Mouse (Mus musculus): ENCODE results near the gene Agpat3.

Gene Agpat3

DNA sequence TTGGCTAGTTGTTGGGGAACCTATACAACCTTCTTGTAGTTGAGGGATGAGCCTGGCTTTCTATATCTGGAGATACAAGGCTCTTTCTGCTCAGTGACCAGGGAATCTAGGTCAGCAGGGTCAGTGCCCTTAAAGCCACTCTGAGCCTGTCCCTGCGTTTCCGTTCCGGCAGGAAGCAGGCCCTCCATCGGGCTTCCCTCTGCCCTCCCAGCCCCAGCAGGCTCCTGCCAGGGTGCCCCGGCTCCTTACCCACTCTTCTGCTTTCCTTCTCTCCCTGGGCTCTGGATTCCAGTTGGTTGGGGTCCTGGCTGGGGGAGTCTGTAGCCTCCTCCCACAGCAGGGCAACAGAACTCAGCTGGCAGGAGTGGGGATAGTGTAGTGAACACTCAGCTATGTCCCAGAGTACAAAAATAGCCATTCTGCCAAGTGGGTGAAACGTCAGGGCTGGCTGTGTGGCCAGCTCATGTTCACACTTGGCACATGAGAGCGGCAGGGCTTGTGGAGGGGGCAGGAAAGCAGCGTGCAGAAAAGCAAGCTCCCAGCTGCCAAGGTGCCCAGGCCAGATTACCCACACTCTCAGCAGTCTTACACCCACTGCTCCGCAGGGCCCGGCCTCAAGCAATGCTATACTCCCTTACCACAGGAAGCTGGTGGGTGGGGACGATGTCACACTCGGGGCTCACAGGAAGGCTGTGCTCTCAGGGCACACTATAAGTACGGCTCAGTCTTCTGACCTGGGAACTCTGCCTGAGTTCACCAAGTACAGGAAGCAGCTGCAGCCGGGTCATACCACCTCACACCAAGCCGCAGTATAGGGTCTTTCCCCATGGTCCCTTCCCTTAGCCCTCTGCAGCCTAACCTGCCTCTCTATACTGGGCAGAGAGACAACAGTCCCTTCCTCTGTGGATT, 54.5 kb downstream of the Agpat3 start:
- peak; percentile 65 to 85 for DNase-seq (ENCODE audit: low spot score in 2 of 2)

DNA sequence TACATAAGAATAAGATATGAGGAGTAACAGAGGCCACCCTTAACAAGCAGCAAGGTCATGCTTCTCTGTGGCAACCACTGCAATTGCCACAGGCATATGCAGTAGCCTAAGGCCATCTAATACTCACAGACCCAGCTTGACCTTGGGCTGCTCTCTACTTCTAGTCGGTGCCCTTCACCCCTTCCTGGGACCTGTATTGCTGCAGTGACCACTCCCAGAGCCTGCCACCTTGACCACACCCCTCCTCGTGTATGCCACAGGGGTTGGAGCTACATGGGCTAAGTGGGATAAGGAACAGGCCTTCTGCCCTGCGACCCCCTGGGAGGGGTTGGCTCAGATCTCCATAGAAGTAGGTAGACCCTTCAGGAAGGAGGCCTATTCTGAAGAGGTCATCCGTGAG, 55.3 kb downstream of the Agpat3 start:
- no peak for DNase-seq (ENCODE audit: low spot score in 2 of 2)

DNA sequence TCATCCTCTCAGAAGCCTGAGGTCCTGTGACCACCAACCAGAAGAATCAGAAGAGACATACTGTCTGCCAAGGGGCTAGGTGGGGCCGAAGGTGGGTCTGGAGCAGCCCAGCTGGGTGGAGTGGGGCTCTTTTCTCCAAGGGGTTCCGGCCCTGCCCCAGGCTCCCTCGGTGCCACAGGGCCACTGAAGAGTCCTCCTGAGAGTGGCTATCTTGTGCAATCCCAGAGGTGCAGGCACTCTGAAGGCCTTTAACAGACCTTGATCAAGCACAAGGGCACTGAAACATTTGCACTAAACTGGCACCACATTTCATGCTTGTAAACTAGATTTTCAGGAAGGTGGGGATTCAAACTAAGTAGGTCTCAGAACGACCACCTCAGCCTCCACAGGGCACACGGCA, 55.9 kb downstream of the Agpat3 start:
- no peak for DNase-seq (ENCODE audit: low spot score in 2 of 2)

DNA sequence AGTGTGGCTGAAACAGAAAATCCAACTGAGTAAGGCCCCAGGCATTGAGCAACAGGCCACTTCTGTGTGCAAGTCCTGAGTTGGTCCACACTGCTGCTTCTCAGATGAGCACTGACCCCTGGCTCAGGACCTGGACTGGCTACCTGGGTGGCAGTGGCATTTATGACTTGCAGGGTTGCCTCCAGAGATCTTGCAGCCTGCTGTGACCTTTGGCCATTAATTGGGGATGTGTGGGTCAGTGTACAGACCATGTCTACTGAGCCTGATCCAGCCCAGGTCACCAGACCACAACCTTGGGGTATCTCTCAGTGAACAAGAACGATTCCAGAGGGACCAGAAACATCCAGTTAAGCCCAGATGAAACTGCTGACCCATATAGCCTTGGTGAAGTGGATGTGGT, 58.7 kb downstream of the Agpat3 start:
- no peak for DNase-seq (ENCODE audit: low spot score in 2 of 2)

DNA sequence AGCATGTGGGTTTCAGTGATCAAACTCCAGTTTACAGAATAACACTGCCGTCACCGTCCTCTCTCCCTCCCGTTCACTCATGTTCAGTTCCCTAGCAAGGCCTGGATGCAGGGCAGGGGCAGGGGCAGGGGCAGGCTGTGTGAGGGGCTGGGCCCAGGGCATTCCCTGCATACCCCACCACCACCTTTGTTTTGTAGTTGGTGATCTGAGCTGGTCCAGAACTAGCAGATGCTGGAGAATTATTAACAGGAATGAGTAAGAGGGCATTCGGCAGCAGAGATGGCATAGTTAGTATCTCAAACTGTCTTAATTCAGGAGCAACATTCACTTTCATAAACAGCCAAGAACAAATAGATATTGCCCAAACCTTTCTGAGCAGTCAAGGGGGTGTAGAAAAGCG, 59.9 kb downstream of the Agpat3 start:
- no peak for DNase-seq (ENCODE audit: low spot score in 2 of 2)

DNA sequence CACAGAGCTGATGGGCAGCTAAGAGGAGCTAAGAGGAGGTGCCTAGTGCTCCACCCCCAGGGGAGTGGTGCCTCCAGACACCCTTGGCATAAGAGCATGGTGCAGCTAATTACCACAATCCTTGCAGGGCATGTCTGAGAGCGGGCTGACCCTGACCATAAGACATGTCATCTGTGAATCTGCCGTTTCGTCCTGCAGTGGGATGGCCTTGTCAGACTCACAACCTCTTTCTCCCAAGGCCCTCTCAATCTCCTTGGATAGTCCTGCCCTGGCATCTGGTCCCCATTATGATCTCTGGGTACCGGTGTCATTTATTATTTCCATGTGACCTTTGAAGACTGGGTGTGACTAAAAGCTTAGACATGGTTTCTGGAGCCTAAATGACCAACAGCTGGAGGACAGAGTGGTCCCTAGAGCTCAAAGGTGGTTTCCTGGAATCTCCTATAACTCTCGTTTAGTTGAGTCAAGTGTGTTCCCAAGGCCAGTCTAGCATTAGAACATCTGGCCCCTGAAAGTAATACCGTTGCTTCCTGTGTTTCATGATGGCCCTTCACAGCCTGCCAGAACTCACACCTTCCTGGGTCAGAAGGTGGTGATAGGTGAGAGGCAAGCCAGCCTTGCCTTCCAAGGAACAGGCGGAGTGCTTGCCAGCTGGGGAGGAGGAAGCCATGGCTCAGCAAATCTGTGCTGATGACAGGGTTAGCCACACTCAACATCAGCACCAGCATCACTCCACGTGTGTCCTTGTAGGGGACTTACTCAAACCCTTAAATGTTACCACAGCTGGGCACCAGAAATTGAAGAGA, 61.4 kb downstream of the Agpat3 start:
- no peak for DNase-seq (ENCODE audit: low spot score in 2 of 2)

DNA sequence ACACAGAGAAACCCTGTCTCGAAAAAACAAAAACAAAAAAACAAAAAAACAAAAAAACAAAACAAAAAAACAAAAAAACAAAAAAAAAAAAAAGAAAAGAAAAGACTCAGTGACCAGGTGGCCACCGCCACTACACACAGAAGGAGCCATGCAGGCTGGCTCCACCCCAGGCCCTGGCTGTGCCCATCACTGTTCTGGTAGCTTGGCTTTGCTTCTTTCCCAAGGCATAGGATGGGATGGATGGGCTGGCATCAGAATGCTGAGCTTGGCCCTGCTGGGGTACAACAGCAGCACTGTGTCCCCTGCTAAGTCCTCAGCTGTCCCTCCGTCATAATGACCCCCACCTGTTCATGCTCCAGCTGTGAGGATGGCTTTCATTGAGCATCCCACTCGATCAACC, 63.4 kb downstream of the Agpat3 start:
- DNase-seq (ENCODE audit: low spot score in 2 of 2) = no peak

DNA sequence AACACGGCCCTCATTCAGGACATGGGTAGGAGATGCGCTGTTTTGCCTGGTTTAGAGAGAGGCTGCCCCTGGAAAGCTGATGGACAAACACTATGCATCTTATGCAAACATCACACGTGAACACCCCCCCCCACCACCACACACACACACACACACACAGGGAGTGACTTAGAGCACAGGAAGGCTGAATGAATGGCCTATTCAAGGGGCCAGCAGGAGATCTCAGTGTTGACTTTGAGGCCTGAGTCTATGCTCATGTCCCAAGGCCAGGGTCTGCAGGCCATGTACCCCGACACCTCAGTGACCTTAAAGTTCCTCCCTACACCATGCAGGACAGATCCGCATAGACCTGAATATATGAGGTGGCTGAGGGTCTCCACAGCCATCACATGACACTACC, 64.2 kb downstream of the Agpat3 start:
- no peak for DNase-seq (ENCODE audit: low spot score in 2 of 2)

DNA sequence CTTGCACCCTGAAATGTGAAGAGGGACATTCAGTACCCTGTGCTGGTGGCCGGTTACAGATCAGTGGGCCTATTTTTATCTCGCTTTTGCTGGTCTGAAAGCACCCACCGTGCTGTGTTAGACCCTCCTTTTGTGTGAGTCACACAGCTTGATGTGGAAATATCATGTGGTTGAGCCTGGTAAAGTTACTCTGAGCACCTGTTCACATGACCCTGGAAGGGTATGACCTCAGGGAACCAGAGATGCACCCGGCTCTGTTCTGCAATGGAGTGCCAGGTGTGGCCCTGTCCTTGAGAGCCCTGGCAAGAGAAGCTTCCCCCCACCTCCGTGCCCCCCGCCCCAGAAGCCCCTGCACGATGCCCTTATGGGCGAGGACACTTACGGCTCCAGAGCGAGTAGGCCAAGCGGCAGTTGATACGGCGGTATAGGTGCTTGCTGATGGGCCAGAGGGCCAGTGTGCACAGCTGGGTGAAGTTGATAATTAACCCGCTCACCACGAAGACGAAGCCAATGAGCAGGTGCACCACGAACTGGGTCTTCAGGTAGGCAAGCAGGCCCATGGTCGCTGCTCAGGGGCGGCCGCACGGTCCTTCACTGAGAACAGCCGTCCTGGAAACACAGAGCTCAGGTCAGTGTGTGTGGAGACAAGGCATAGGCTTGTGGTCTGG, 64.7 kb downstream of the Agpat3 start:
- DNase-seq (ENCODE audit: low spot score in 2 of 2) = no peak

DNA sequence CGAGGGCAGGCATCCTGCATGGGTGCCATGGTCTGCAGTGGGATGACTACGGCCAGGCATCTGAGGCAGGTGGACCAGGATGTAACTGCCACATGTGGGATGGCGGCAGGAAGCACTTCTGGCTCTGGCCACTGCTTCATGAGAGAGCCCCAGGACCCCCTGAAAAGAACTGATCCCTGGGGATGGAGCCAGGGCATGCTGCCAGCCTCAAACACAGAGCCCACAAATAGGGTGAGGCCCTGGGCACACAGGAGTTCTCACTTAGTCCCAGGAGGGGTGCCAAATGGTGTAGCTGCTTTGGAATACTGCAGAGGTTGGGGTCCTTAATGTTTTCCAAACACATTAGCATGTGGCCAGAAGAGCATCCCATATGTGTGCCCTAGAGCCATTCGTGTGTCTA, 66.3 kb downstream of the Agpat3 start:
- no peak for DNase-seq (ENCODE audit: low spot score in 2 of 2)

DNA sequence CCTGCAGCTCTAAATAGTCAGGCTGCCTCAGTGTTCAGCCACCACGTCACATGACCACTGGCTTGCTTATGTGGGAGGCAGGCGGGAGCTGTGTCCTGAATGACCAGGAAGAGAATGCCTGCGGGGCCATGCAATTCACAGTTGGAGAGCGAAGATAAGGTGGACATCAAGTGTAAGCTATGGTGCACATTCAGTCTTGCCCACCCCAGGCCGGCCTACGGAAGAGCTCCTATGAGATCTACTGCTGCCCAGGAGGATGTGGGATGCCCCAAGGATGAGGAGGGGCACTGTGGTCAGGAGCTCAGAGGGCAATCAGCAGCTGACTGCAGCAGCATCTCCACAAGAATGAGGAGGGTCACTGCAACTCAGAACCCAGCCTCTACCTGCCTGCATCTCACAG, 66.9 kb downstream of the Agpat3 start:
- DNase-seq (ENCODE audit: low spot score in 2 of 2) = no peak

DNA sequence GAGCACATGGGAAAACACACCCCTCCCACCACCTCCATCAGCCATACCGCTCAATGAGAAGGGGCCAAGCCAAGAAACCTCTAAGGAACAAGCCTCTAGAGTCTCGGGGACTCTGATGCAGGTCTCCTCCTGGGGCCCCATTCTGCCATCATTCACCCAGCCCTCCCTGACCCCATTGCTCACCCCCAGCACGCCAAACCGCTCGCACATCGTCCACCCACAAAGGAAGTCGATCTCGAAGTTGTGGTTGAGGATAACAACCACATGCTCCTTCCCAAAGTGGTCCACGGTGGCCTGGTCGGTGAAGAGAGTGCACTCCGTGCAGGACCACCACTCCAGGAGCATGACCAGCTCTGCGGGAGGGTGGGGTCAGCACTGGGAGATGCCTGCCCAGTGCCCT, 67.5 kb downstream of the Agpat3 start:
- DNase-seq (ENCODE audit: low spot score in 2 of 2) = no peak

DNA sequence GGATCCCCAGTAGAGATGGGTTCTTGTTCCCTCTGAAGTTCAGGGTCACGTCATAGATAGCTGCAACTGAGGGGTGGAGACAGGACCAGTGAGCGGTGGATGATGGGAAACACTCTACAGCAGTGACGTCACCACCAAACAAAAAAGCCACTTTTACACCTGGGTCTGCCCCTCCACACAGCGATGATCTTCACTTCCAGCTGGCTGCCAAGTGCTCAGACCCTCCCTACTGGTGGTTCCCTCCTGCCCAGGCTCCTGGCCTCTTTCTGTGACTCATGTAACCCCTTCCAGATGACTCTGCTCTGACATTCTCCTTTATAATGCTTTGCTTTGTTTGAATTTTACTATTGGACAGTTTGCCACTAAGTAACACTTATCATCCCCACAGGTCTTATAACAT, 69.9 kb downstream of the Agpat3 start:
- no peak for DNase-seq (ENCODE audit: low spot score in 2 of 2)

DNA sequence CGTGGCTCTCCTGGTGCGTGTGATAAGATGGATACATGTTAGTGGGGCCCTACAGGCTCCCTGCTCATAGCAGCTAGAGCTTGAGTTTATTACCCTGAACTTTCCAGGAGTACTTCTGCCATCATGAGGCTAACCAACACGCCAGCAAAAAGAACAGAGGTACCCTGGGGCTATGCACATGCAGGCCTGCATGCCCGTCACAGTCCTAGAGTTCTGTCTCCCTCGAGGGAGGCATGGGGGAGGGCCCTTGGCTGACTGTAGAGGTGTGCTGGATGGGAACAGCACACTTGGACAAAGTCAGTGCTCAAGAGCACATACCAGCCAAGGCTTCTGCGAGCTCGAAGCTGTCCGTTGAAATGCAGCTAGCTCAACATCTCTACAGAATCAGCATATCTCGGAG, 71.8 kb downstream of the Agpat3 start:
- no peak for DNase-seq (ENCODE audit: low spot score in 2 of 2)

DNA sequence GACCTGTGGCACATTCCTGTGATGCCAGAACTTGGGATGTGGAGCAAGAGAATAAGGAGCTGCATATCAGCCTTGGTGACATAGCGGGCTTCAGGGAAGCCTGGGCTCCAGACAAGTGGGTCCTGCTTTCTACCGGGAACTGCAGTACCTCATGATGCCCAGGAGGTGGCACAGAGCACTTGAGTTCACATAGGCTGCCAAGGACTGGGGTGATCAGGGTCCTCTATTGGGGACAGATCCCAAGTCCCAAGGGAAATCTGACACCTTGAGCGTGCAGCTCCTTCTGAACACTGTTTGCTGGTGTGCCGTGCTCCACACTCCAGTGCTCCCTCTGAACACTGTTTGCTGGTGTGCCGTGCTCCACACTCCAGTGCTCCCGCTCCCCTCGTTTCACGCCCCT, 73.1 kb downstream of the Agpat3 start:
- DNase-seq (ENCODE audit: low spot score in 2 of 2) = peak in 1 of 2 experiments; percentile 61

DNA sequence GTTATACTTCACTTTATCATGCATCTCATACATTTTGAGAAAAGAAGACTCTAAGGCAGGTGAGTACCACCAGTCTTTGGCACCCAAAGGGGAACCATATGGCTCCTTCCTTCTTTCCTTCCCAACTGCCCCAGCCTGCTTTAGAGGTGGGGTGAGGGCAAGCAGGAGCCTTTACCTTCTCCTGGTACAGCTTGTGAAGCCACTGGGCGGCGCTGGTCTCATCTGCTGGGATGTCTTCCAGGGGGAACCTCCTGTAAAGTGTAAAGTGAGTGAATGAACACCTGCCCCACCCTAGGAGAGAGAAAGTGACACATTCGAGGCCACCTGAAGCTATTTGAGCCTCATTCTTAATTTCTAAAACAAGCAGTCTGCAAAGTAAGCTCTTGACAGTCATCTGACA, 74.5 kb downstream of the Agpat3 start:
- no peak for DNase-seq (ENCODE audit: low spot score in 2 of 2)

DNA sequence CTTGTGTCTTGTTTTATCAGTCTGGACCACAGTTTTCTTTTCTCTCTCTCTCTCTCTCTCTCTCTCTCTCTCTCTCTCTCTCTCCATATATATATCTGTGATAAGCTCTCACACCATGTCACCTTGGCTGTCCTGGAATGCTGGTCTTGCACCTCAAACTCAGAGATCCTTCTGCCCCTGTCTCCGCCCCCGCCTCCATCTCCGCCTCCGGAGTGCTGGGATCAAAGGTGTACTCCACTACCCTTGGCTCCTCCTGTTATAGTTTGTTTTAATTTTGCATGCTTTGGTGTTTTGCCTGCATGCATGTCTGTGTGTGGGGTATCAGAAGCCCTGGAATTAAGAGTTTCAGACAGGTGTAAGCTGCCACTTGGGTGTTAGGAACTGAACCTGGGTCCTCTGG, 76.0 kb downstream of the Agpat3 start:
- DNase-seq (ENCODE audit: low spot score in 2 of 2) = no peak

DNA sequence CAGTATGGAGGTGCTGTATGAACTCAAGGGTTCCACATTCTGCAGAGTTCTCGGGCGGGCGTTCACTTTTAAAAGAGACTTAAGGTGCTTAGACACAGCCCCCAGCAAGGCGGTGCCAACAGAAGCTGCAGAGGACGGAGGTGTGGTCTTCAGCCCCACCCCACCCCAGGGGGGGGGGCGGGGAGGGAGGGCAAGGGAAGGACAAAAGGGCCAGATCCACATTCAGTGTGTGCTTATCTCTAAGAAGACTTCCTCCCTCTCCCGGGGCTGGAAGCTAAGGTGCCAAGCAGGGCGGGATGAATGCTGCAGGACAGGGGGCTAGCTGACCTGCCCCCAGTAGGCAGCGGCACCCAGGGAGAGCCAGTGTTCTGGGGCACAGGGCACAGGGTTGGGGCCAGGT, 79.4 kb downstream of the Agpat3 start:
- DNase-seq (ENCODE audit: low spot score in 2 of 2) = no peak

DNA sequence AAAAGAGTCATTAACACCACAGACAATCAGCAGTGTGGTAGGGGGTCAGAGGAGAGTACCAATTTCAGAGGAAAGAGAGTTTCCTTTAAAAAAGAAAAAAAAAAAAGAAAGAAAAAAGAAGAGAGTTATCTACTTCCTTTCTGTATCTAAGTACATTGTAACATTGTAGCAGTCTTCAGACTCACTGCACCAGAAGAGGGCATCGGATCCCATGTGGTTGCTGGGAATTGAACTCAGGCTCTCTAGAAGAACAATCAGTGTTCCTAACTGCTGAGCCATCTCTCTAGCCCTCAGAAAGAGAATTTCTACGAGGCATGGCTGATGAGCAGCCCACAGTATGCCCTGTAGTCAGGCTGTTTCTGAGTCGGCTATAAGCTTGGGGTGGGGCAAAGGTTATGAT, 86.4 kb downstream of the Agpat3 start:
- no peak for DNase-seq (ENCODE audit: low spot score in 2 of 2)

DNA sequence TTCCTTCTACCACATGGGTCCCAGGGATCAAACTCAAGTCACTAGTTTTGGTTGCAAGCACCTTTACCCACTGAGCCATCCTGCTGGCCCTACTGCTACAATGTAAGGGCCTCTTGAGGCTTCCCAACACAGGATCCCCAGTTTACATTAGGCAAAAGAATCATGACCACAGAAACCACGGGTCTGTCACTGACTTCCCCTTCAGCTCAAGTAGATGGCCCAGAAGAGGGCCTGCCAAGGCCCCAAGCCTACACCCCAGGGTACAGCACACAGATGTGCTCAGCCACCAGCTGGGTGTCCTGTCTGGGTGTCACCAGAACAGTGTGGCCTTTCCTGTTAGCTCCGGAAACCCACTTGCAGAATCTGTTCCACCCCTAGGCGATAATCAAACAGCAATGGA, 87.6 kb downstream of the Agpat3 start:
- DNase-seq (ENCODE audit: low spot score in 2 of 2) = peak in 1 of 2 experiments; percentile 54

DNA sequence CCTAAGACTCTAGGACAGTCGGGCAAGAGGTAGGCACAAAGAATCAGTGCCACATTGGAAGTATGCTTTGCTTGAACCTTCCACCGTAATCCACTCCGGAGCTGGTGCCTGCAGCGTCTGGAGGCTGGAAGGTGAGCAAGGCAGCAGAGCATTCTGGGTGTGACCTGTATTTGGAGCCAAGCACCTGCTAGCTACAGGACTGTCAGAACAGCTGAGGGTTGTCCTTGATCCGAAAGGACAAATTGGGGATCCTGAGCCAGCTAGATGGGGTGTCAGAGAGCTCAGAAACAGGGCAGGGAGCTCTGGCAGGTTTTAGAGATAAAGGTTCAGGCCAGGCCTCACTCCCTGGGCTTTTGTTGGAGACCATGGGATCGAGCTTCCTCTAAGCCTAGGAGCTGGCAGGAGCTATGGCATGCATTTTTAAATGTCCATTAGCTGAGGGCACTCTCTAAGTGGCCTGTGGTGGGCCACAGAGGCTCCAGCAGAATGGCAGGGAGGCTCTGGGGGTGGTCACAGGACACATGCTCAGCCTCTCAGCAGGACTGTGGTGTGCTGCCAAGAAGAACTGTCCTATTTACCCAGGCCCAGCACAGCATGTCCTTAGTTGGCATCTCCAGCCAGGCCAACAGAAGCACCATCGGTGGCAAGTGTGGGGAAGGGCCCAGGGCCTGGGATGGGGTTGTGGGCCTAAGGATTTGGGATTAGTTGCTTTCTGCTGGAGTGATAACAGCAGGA, 91.2 kb downstream of the Agpat3 start:
- no peak for DNase-seq (ENCODE audit: low spot score in 2 of 2)

DNA sequence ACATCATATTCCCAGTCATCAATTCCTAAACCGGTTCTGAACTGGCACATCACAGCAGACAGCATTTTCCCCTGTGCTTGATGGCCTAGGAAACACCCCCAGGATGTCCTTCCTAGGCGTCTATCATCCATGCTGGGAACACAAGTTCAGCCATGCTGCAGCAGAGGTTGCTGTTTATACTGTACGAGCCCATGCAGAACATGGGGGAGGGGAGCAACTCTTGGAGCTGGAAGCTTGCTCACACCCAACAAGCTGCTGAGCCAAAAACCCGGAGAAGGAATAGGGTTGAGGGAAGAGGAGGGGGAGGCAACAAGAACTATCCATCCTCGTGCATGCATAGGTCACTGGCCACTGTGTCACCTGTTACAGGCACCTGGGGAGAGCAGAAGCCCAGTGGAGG, 92.0 kb downstream of the Agpat3 start:
- DNase-seq (ENCODE audit: low spot score in 2 of 2) = no peak

Measured in spleen, postnatal 10 days (tissue).